Mouse (Mus musculus) heart, adult 9 months (tissue): ENCODE data around the gene Kcnh6.
A peak's percentile ranks its signal among the peaks of the same experiment; 100 is the strongest.
"Not testable (repeated sequence)": the region's sequence is repeated elsewhere in the genome, so short reads cannot be mapped to it uniquely, and the experiment has no call there.

Experiments used
- DNase-seq, 2 experiments: peaks; one replicate each; pipeline ENCODE4 v3.0.0; 2022; ENCODE audit warnings: low spot score in 2 of 2

The Kcnh6 gene

GRCm38 (mm10) chr11:106013556-106014225, 5.8 kb downstream of the Kcnh6 start:
- DNase-seq: peak; percentile 27 to 44

- no peak for DNase-seq
These were observed 8.5 kb downstream of the Kcnh6 start for GRCm38 (mm10) chr11:106016440-106016839.

- DNase-seq: no peak
These were observed 12.3 kb downstream of the Kcnh6 start for GRCm38 (mm10) chr11:106020051-106020763.

- no peak for DNase-seq
These were observed 17.9 kb downstream of the Kcnh6 start for GRCm38 (mm10) chr11:106025774-106026173.

- DNase-seq: peak; percentile 39 to 51
These were observed 18.7 kb downstream of the Kcnh6 start for GRCm38 (mm10) chr11:106026465-106027151.

GRCm38 (mm10) chr11:106027607-106028006, 19.7 kb downstream of the Kcnh6 start:
- DNase-seq: no peak

GRCm38 (mm10) chr11:106032074-106032473, 24.1 kb downstream of the Kcnh6 start:
- DNase-seq: not testable (repeated sequence)

GRCm38 (mm10) chr11:106033491-106033919, 25.6 kb downstream of the Kcnh6 start:
- DNase-seq: peak; percentile 39 to 41

- DNase-seq: no peak
These were observed 27.1 kb downstream of the Kcnh6 start for GRCm38 (mm10) chr11:106034986-106035385.

GRCm38 (mm10) chr11:106036548-106037417, 28.9 kb downstream of the Kcnh6 start, which contains the start of gene Dcaf7:
TSS of gene Dcaf7 (plus strand) at chr11:106036872.
- DNase-seq: peak; percentile 98

GRCm38 (mm10) chr11:106037418-106037751, 29.5 kb downstream of the Kcnh6 start:
- DNase-seq: no peak

GRCm38 (mm10) chr11:106044349-106044748, 36.4 kb downstream of the Kcnh6 start:
- no peak for DNase-seq

GRCm38 (mm10) chr11:106045256-106045655, 37.3 kb downstream of the Kcnh6 start:
- DNase-seq: no peak

- no peak for DNase-seq
These were observed 37.9 kb downstream of the Kcnh6 start for GRCm38 (mm10) chr11:106045780-106046179.

GRCm38 (mm10) chr11:106046584-106046983, 38.7 kb downstream of the Kcnh6 start:
- no peak for DNase-seq

GRCm38 (mm10) chr11:106053921-106054320, 46.0 kb downstream of the Kcnh6 start:
- DNase-seq: no peak

- no peak for DNase-seq
These were observed 46.7 kb downstream of the Kcnh6 start for GRCm38 (mm10) chr11:106054600-106054999.

- no peak for DNase-seq
These were observed 47.4 kb downstream of the Kcnh6 start for GRCm38 (mm10) chr11:106055341-106055740.

GRCm38 (mm10) chr11:106056819-106057491, 49.0 kb downstream of the Kcnh6 start:
- DNase-seq: no peak

GRCm38 (mm10) chr11:106058020-106058419, 50.1 kb downstream of the Kcnh6 start:
- no peak for DNase-seq

- DNase-seq: no peak
These were observed 52.6 kb downstream of the Kcnh6 start for GRCm38 (mm10) chr11:106060549-106060948.
